Comparison of ENCODE assay signal across 15 mouse cellular contexts in the genomic region with DNA sequence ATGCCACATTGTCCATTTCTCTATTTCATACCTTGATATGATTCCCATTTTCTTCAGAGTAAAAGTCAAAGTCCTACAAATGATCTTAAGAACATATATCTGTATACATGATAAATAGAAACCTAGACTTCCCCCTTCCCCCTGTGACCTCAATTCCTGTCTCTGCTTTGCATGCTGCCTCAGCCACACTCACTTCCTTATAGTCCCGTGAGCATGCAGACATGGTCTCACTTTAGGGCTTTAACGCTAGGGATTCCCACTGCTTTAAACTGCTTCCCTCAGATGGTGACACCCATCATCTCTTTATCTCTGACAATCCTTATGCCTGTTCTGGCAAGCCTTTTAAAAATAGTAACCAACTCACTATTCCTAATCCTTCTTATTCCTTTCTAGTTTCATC. TPM values are rescaled to one million over a fixed set of nuclear protein-coding genes. Genes with fewer than 3 reads are reported as not detected.
DNase-seq lines count a peak whose midpoint lies in the region; ATAC-seq and TF ChIP-seq lines count a peak whose summit lies in the region.
"Had no signal": no experiment of that assay in that cellular context is flagged by ENCODE, and none has a peak within 500 bp of the region (broad histone marks: within the 10 kb centered on the region; RNA-seq: fewer than 3 reads in every experiment).

No protein-coding gene starts in this region.

- no peak for TF ChIP-seq POLR2A in MEL (IDR thresholded peaks at IDR 0.05; ENCODE audit: control insufficient read depth in 1 of 2, insufficient read depth in 1 of 2, low read depth in 1 of 2, low read length in 2 of 2, poor library complexity in 1 of 2)

- no peak for TF ChIP-seq RAD21 in MEL (IDR thresholded peaks at IDR 0.05; ENCODE audit: low read depth, low read length)

- H3K27me3 ChIP-seq in MEL (ENCODE audit: control insufficient read depth in 1 of 2, insufficient read depth in 2 of 2, low read length in 2 of 2), result no peaks in the 10 kb centered on the region
- H3K27me3 ChIP-seq: embryonic facial prominence, embryonic 13.5 days; heart, embryonic 13.5 days; lung, embryonic 15.5 days had no signal

- TF ChIP-seq EP300 in MEL (IDR thresholded peaks at IDR 0.05; ENCODE audit: low read depth in 1 of 2, low read length in 2 of 2), result no peak; a peak in 1 of 4 replicates

- H3K9me3 ChIP-seq in MEL (replicated peaks; ENCODE audit: insufficient read depth, low read length), result no peaks in the 10 kb centered on the region
- H3K9me3 ChIP-seq: embryonic facial prominence, embryonic 13.5 days; heart, embryonic 13.5 days; lung, embryonic 15.5 days had no signal

- peaks cover 0 to 12% of the 10 kb centered on the region in 2 experiments; a peak in 2 of 4 replicates for H3K36me3 ChIP-seq in MEL (ENCODE audit: control insufficient read depth in 1 of 2, insufficient read depth in 2 of 2, low read length in 2 of 2)
- H3K36me3 ChIP-seq: embryonic facial prominence, embryonic 13.5 days; heart, embryonic 13.5 days; lung, embryonic 15.5 days had no signal

- peaks cover 2 to 17% of the 10 kb centered on the region in 2 experiments; a peak in 3 of 4 replicates for H3K4me1 ChIP-seq in MEL (ENCODE audit: control insufficient read depth in 1 of 2, insufficient read depth in 2 of 2, low read length in 2 of 2)
- H3K4me1 ChIP-seq: embryonic facial prominence, embryonic 13.5 days; heart, embryonic 13.5 days; lung, embryonic 15.5 days had no signal

- no peak for TF ChIP-seq CTCF in MEL (IDR thresholded peaks at IDR 0.05 in 2 of 3, conservative IDR thresholded peaks at IDR 0.05 in 1 of 3; ENCODE audit: control insufficient read depth in 1 of 3, insufficient read depth in 1 of 3, low read depth in 2 of 3, low read length in 3 of 3, poor library complexity in 1 of 3, severe bottlenecking in 1 of 3)

- peak; percentile 71 to 73 for ATAC-seq in hematopoietic stem cell, adult 5-6 weeks (replicated peaks in 1 of 2; ENCODE audit: insufficient read depth in 1 of 2, low FRiP score in 2 of 2, low TSS enrichment in 1 of 2, low read depth in 1 of 2, poor library complexity in 2 of 2, severe bottlenecking in 2 of 2)
- ATAC-seq in megakaryocyte-erythroid progenitor cell, adult 5-6 weeks (replicated peaks; ENCODE audit: low FRiP score, low TSS enrichment, poor library complexity, severe bottlenecking), result no peak
- ATAC-seq: forebrain, postnatal 0 days; hindbrain, postnatal 0 days had no signal

- DNase-seq in lung, postnatal 25 days (ENCODE audit: low spot score), result peak; percentile 45
- no peak for DNase-seq in lung, postnatal 14 days
- DNase-seq in MEL (ENCODE audit: low read depth, low spot score), result peak; percentile 73
- DNase-seq in naive thymus-derived CD4-positive, alpha-beta T cell, adult 2 months (ENCODE audit: low read depth), result peak; percentile 25
- DNase-seq in kidney, adult 18-20 months, result no peak
- DNase-seq in kidney, adult 11 months, result no peak
- DNase-seq: cerebellum, adult 2 months; forebrain, postnatal 0 days; kidney, postnatal 4 days had no signal

- H3K27ac ChIP-seq in MEL (ENCODE audit: control insufficient read depth, low read depth, low read length), result peak overlapping the region; percentile 2; the same call in 1 of the 2 replicates
- H3K27ac ChIP-seq: embryonic facial prominence, embryonic 13.5 days; heart, embryonic 13.5 days; hindbrain, postnatal 0 days; lung, embryonic 15.5 days had no signal

- H3K9ac ChIP-seq in MEL (ENCODE audit: control insufficient read depth, low read depth, low read length, poor library complexity, severe bottlenecking), result no peak overlapping the region
- H3K9ac ChIP-seq: embryonic facial prominence, embryonic 13.5 days; forebrain, postnatal 0 days; heart, embryonic 13.5 days; lung, embryonic 15.5 days had no signal

- no peak overlapping the region for H3K4me3 ChIP-seq in MEL (ENCODE audit: control insufficient read depth in 1 of 2, insufficient read depth in 1 of 2, low read depth in 2 of 2, low read length in 2 of 2)
- H3K4me3 ChIP-seq: embryonic facial prominence, embryonic 13.5 days; heart, embryonic 13.5 days; lung, embryonic 15.5 days had no signal

- H3K79me2 ChIP-seq in MEL (ENCODE audit: control insufficient read depth, insufficient read depth, low read length, poor library complexity), result no peaks in the 10 kb centered on the region

TF ChIP-seq in MEL, 35 proteins besides CTCF, POLR2A, EP300 and RAD21:
- no peak for TF ChIP-seq SMC3 (IDR thresholded peaks at IDR 0.05; ENCODE audit: low read depth, low read length)
- TF ChIP-seq TBP (IDR thresholded peaks at IDR 0.05; ENCODE audit: low read depth, low read length), result no peak
- TF ChIP-seq TAL1 (IDR thresholded peaks at IDR 0.05; ENCODE audit: low read length), result no peak
- no peak for TF ChIP-seq USF2 (IDR thresholded peaks at IDR 0.05; ENCODE audit: borderline replicate concordance in 1 of 2, insufficient read depth in 1 of 2, low read depth in 1 of 2, low read length in 2 of 2)
- TF ChIP-seq MXI1 (IDR thresholded peaks at IDR 0.05; ENCODE audit: low read depth, low read length), result no peak
- no peak for TF ChIP-seq KAT2A (conservative IDR thresholded peaks at IDR 0.05; ENCODE audit: low read depth, low read length)
- TF ChIP-seq ZMIZ1 (IDR thresholded peaks at IDR 0.05; ENCODE audit: low read depth, low read length), result no peak
- TF ChIP-seq MAFK (IDR thresholded peaks at IDR 0.05; ENCODE audit: borderline replicate concordance, low read depth, low read length), result 0 out of 2 replicates have a peak, but pooled peaks have one; percentile 17
- 0 out of 2 replicates have a peak, but pooled peaks have one; percentile 35 for TF ChIP-seq ELF1 (IDR thresholded peaks at IDR 0.05; ENCODE audit: low read depth, low read length)
- no peak for TF ChIP-seq NELFE (IDR thresholded peaks at IDR 0.05; ENCODE audit: low read depth, low read length)
- no peak for TF ChIP-seq MEF2A (IDR thresholded peaks at IDR 0.05; ENCODE audit: extremely low read depth, insufficient replicate concordance, low read depth, low read length, poor library complexity, severe bottlenecking)
- TF ChIP-seq CHD2 (IDR thresholded peaks at IDR 0.05; ENCODE audit: low read length), result no peak
- TF ChIP-seq BHLHE40 (IDR thresholded peaks at IDR 0.05; ENCODE audit: borderline replicate concordance, low read depth, low read length), result peak; percentile 69; the same call in 1 of the 2 replicates
- TF ChIP-seq HCFC1 (IDR thresholded peaks at IDR 0.05; ENCODE audit: low read depth, low read length), result no peak
TF ChIP-seq in MEL: peak in this region for 3.

RNA-seq across cellular contexts. Expression of a gene that starts 33.5 kb away (rescaled TPM):
- 23.5 and 29.4 TPM in 2 replicates for total RNA-seq in MEL (2012; rRNA removed)
- polyA plus RNA-seq in MEL (2012; ENCODE audit: insufficient read depth in 1 of 2, insufficient read length in 2 of 2, low read depth in 1 of 2, low replicate concordance in 2 of 2, missing spikeins in 1 of 2), result 10 to 100 TPM in 1 of 2 experiments, not detected in 1; 26.6 TPM
- total RNA-seq in hematopoietic stem cell, adult 5-6 weeks (2017), result 49.1 and 56.2 TPM in 2 replicates
- 15.8 and 21.1 TPM in 2 replicates for total RNA-seq in megakaryocyte-erythroid progenitor cell, adult 5-6 weeks (2014; fragmentation: Nextera tagmentation)
- total RNA-seq in megakaryocyte-erythroid progenitor cell, adult 5-6 weeks (2017), result 26.7 and 28.9 TPM in 2 replicates

Comparison
In these comparisons a context has a peak if more than half of its experiments do, and no peak if none do; other contexts are left out.
1. DNase-seq: peak in lung, postnatal 25 days (single experiment), MEL (single experiment) and naive thymus-derived CD4-positive, alpha-beta T cell, adult 2 months (single experiment); none in lung, postnatal 14 days (single experiment), kidney, adult 18-20 months (single experiment) and kidney, adult 11 months (single experiment).